Mouse (Mus musculus) kidney, postnatal 0 days (tissue): ENCODE results near the gene Tmprss7. TPM values are rescaled to one million over a fixed set of nuclear protein-coding genes. Genes with fewer than 3 reads are reported as not detected.

Source experiments
- ATAC-seq: fragments of 200-750 bp; cut with Nextera tagmentation; replicated peaks from 2 replicates; pipeline ENCODE4 v1.8.0; 2017; ENCODE audit warnings: low read depth, moderate number of reproducible peaks, moderate TSS enrichment, moderate library complexity; ENCODE audit not compliant: low FRiP score
- DNase-seq: peaks from one replicate; pipeline ENCODE4 v3.0.0-alpha.2; 2016; ENCODE audit warnings: low spot score
- H3K27ac ChIP-seq: fragments of 300-500 bp; sonication (generic); 2 replicates; pipeline ENCODE4 v1.5.1; 2014; ENCODE audit warnings: mild to moderate bottlenecking
- H3K27me3 ChIP-seq: fragments of 300-500 bp; sonication (generic); 2 replicates; pipeline ENCODE4 v1.6.1; 2014; ENCODE audit warnings: low read length, mixed read lengths; ENCODE audit not compliant: insufficient read depth
- H3K36me3 ChIP-seq: fragments of 300-500 bp; sonication (generic); 2 replicates; pipeline ENCODE4 v1.6.1; 2014; ENCODE audit warnings: low read length, mixed read lengths; ENCODE audit not compliant: insufficient read depth
- H3K4me1 ChIP-seq: fragments of 300-500 bp; sonication (generic); replicated peaks from 2 replicates; pipeline ENCODE4 v1.6.1; 2014; ENCODE audit warnings: antibody characterized with exemption, low read length, mixed read lengths; ENCODE audit not compliant: insufficient read depth
- H3K4me2 ChIP-seq: fragments of 300-500 bp; sonication (generic); 2 replicates; pipeline ENCODE4 v1.6.1; 2014; ENCODE audit warnings: mild to moderate bottlenecking, low read length, moderate library complexity, mixed read lengths
- H3K4me3 ChIP-seq: fragments of 300-500 bp; sonication (generic); replicated peaks from 2 replicates; pipeline ENCODE4 v1.5.1; 2014; ENCODE audit warnings: low read depth, low read length
- H3K9ac ChIP-seq: fragments of 300-500 bp; sonication (generic); 2 replicates; pipeline ENCODE4 v1.6.1; 2014; ENCODE audit warnings: low read depth, low read length
- H3K9me3 ChIP-seq: fragments of 300-500 bp; sonication (generic); replicated peaks from 2 replicates; pipeline ENCODE4 v1.6.1; 2016; ENCODE audit warnings: low read length, inconsistent platforms, mixed read lengths
- CTCF ChIP-seq: IDR thresholded peaks from 2 replicates; pipeline ENCODE4 v1.5.1; 2016; ENCODE audit warnings: antibody characterized with exemption, low read depth, mild to moderate bottlenecking, moderate library complexity
- WGBS: fragments of 180-500 bp; shearing (Covaris S2); extraction: QIAGEN DNeasy Blood & Tissue Kit; methylation state at CpG from one replicate; pipeline ENCODE4 v1.1.7; 2014; 5-methylcytosine and 5-hydroxymethylcytosine counted together
- polyA plus RNA-seq: library from polyadenylated mRNA; unstranded; fragments of >200 nt; fragmentation: Nextera tagmentation; extraction: Ambion mirVana; gene quantifications from 2 replicates; pipeline ENCODE4 v1.2.1, GENCODE M21; 2015

Tmprss7 gene
- polyA plus RNA-seq, 1 experiment from 2014 or later: 0.21 TPM

- no peaks in the 10 kb centered on the region for H3K9me3 ChIP-seq
- peak; percentile 50; the same call in 1 of the 2 replicates for ATAC-seq
- WGBS: under 1% methylated on average over 30 of the region's 30 CpGs
- H3K27ac ChIP-seq: no peak within 1 kb of the TSS
- DNase-seq: peak; percentile 65
- TF ChIP-seq CTCF: no peak
- peak within 1 kb of the TSS; percentile 38 for H3K4me3 ChIP-seq
- peaks cover 5% of the 10 kb centered on the region; the same call in 1 of the 2 replicates for H3K4me1 ChIP-seq
- H3K36me3 ChIP-seq: no peaks in the 10 kb centered on the region
- H3K27me3 ChIP-seq: no peaks in the 10 kb centered on the region
- peak within 1 kb of the TSS; percentile 55 for H3K9ac ChIP-seq
- H3K4me2 ChIP-seq: peak within 1 kb of the TSS; percentile 88
These were observed 30.7 kb upstream of the Tmprss7 start, which contains the start of gene Tagln3 for GRCm38 (mm10) chr16:45724061-45724741. Gene Tagln3 (minus strand): TSS chr16:45724608.

- Histone ChIP-seq H3K4me2 (peak overlapping the region; percentile 88), H3K9me3 (no peaks in the 10 kb centered on the region), H3K27ac (no peak overlapping the region), H3K36me3 (no peaks in the 10 kb centered on the region), H3K27me3 (no peaks in the 10 kb centered on the region), H3K4me3 (peak overlapping the region; percentile 38; the same call in 1 of the 2 replicates), H3K4me1 (peaks cover 5% of the 10 kb centered on the region; the same call in 1 of the 2 replicates), H3K9ac (no peak overlapping the region)
- TF ChIP-seq CTCF: no peak
- ATAC-seq: no peak
- no peak for DNase-seq
- 63% methylated on average over 6 of the region's 6 CpGs for WGBS
These were observed 29.9 kb upstream of the Tmprss7 start for GRCm38 (mm10) chr16:45723172-45723901.

- DNase-seq (no peak), ATAC-seq (no peak)
- TF ChIP-seq CTCF: no peak
- Histone ChIP-seq H3K9me3 (no peaks in the 10 kb centered on the region), H3K27ac (no peak overlapping the region), H3K4me1 (peaks cover 5% of the 10 kb centered on the region; the same call in 1 of the 2 replicates), H3K27me3 (no peaks in the 10 kb centered on the region), H3K4me3 (no peak overlapping the region), H3K9ac (no peak overlapping the region), H3K36me3 (no peaks in the 10 kb centered on the region), H3K4me2 (no peak overlapping the region)
- 88% methylated on average over 3 of the region's 3 CpGs for WGBS
These were observed 29.0 kb upstream of the Tmprss7 start for GRCm38 (mm10) chr16:45722460-45722951.

- TF ChIP-seq CTCF: no peak
- Histone ChIP-seq H3K9me3 (no peaks in the 10 kb centered on the region), H3K9ac (no peak overlapping the region), H3K36me3 (no peaks in the 10 kb centered on the region), H3K27ac (no peak overlapping the region), H3K4me1 (peaks cover 5% of the 10 kb centered on the region; the same call in 1 of the 2 replicates), H3K4me3 (no peak overlapping the region), H3K4me2 (no peak overlapping the region), H3K27me3 (no peaks in the 10 kb centered on the region)
- WGBS: 83% methylated on average over 10 of the region's 10 CpGs
- ATAC-seq: no peak
- no peak for DNase-seq
These were observed 26.7 kb upstream of the Tmprss7 start for GRCm38 (mm10) chr16:45720022-45720630.

- Histone ChIP-seq H3K4me2 (no peak overlapping the region), H3K9ac (no peak overlapping the region), H3K36me3 (no peaks in the 10 kb centered on the region), H3K9me3 (no peaks in the 10 kb centered on the region), H3K27me3 (no peaks in the 10 kb centered on the region), H3K27ac (no peak overlapping the region), H3K4me1 (no peaks in the 10 kb centered on the region), H3K4me3 (no peak overlapping the region)
- TF ChIP-seq CTCF: no peak
- no peak for ATAC-seq
- DNase-seq: no peak
- WGBS: 93% methylated on average over 4 of the region's 4 CpGs
These were observed 24.8 kb upstream of the Tmprss7 start for GRCm38 (mm10) chr16:45718296-45718695.

GRCm38 (mm10) chr16:45714489-45715150, 21.2 kb upstream of the Tmprss7 start:
- Histone ChIP-seq H3K4me2 (no peak overlapping the region), H3K36me3 (no peaks in the 10 kb centered on the region), H3K9ac (no peak overlapping the region), H3K27me3 (no peaks in the 10 kb centered on the region), H3K4me3 (no peak overlapping the region), H3K9me3 (no peaks in the 10 kb centered on the region), H3K27ac (no peak overlapping the region), H3K4me1 (no peaks in the 10 kb centered on the region)
- 73% methylated on average over 5 of the region's 5 CpGs for WGBS
- ATAC-seq (no peak), DNase-seq (no peak)
- TF ChIP-seq CTCF: no peak
